Mouse (Mus musculus): Measurements from ENCODE around the gene Gng10.

DNA sequence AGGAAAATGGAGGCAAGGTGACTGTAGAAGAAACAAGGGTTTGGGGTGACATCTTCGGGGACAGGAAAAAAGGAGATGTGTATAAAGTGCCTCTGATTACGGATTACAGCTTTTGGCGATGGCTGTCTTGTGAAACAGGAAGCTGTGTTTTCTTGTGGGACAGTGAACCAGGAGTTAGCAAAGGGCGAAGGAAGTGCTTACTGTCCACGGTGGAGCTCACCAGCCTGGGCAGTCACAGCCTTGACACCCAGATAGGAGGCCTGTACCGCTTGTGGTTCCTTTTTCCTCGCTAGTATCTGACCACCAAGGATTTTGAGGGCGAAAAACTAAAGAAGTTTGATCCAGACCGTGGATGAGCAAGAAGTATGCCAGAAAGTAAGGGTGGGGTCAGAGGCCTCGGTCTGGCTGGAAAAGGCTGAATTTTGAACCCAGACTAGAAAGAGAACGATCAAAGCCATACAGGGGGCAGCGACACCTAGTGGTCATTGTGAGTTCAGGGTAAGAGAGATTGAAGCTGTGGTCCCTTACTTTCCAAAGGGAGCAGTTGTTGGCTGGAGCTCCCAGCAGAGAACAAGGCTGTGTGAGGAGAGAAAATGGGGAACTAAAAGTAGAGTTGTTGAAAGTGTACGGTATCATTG lies 1.7 kb downstream of the Gng10 start:
- no peak for TF ChIP-seq POLR2A (IDR thresholded peaks at IDR 0.05; ENCODE audit: extremely low read depth, insufficient read depth, low read length)
- TF ChIP-seq CTCF (IDR thresholded peaks at IDR 0.05; ENCODE audit: extremely low read depth, insufficient read depth, low read length) = peak; percentile 62

Data from cortical plate, adult 2 months (tissue).